Mouse (Mus musculus) kidney, postnatal 0 days (tissue): ENCODE results near the gene Gm4756. TPM values are rescaled to one million over a fixed set of nuclear protein-coding genes. Genes with fewer than 3 reads are reported as not detected.
A peak's percentile ranks its signal among the peaks of the same experiment; 100 is the strongest.

ENCODE experiments used
- ATAC-seq: fragments of 200-750 bp; cut with Nextera tagmentation; replicated peaks from 2 replicates; pipeline ENCODE4 v1.8.0; 2017; ENCODE audit warnings: low read depth, moderate number of reproducible peaks, moderate TSS enrichment, moderate library complexity; ENCODE audit not compliant: low FRiP score
- DNase-seq: peaks from one replicate; pipeline ENCODE4 v3.0.0-alpha.2; 2016; ENCODE audit warnings: low spot score
- H3K27ac ChIP-seq: fragments of 300-500 bp; sonication (generic); 2 replicates; pipeline ENCODE4 v1.5.1; 2014; ENCODE audit warnings: mild to moderate bottlenecking
- H3K27me3 ChIP-seq: fragments of 300-500 bp; sonication (generic); 2 replicates; pipeline ENCODE4 v1.6.1; 2014; ENCODE audit warnings: low read length, mixed read lengths; ENCODE audit not compliant: insufficient read depth
- H3K36me3 ChIP-seq: fragments of 300-500 bp; sonication (generic); 2 replicates; pipeline ENCODE4 v1.6.1; 2014; ENCODE audit warnings: low read length, mixed read lengths; ENCODE audit not compliant: insufficient read depth
- H3K4me1 ChIP-seq: fragments of 300-500 bp; sonication (generic); replicated peaks from 2 replicates; pipeline ENCODE4 v1.6.1; 2014; ENCODE audit warnings: antibody characterized with exemption, low read length, mixed read lengths; ENCODE audit not compliant: insufficient read depth
- H3K4me2 ChIP-seq: fragments of 300-500 bp; sonication (generic); 2 replicates; pipeline ENCODE4 v1.6.1; 2014; ENCODE audit warnings: mild to moderate bottlenecking, low read length, moderate library complexity, mixed read lengths
- H3K4me3 ChIP-seq: fragments of 300-500 bp; sonication (generic); replicated peaks from 2 replicates; pipeline ENCODE4 v1.5.1; 2014; ENCODE audit warnings: low read depth, low read length
- H3K9ac ChIP-seq: fragments of 300-500 bp; sonication (generic); 2 replicates; pipeline ENCODE4 v1.6.1; 2014; ENCODE audit warnings: low read depth, low read length
- H3K9me3 ChIP-seq: fragments of 300-500 bp; sonication (generic); replicated peaks from 2 replicates; pipeline ENCODE4 v1.6.1; 2016; ENCODE audit warnings: low read length, inconsistent platforms, mixed read lengths
- CTCF ChIP-seq: IDR thresholded peaks from 2 replicates; pipeline ENCODE4 v1.5.1; 2016; ENCODE audit warnings: antibody characterized with exemption, low read depth, mild to moderate bottlenecking, moderate library complexity
- WGBS: fragments of 180-500 bp; shearing (Covaris S2); extraction: QIAGEN DNeasy Blood & Tissue Kit; methylation state at CpG from one replicate; pipeline ENCODE4 v1.1.7; 2014; 5-methylcytosine and 5-hydroxymethylcytosine counted together
- polyA plus RNA-seq: library from polyadenylated mRNA; unstranded; fragments of >200 nt; fragmentation: Nextera tagmentation; extraction: Ambion mirVana; gene quantifications from 2 replicates; pipeline ENCODE4 v1.2.1, GENCODE M21; 2015

Gene Gm4756
- polyA plus RNA-seq, 1 experiment from 2014 or later = not detected

DNA sequence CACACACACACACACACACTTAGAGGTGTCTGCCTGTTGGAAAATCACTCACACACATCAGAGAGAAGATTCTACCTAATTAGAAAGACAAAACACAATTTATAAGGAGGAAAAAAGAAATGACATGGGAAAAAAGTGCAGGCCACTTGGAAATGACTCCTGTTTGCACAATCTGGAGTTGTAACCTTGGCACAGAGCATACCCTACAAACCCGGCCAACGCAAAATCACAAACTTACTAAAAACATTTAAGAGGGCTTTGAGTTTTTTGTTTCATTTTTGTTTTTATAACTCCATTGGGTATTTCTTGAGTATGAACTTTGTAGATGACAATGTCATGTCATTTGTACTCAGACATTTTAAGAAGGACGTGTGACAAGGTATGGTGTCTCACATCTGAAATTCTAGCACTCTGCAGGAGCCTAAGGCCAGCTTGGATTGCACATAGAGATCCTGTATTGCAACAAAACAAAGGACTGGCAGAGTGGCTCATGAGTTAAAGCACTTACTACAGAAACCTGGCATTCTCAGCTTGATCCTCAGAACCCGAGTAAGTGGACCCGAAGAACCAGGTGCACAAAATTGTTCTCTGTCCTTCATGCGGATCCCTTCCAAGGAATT, 22.2 kb upstream of the Gm4756 start:
- no peaks in the 10 kb centered on the region for H3K4me1 ChIP-seq
- no peak overlapping the region for H3K4me2 ChIP-seq
- DNase-seq (no peak), ATAC-seq (no peak)
- H3K9me3 ChIP-seq = no peaks in the 10 kb centered on the region
- no peak overlapping the region for H3K4me3 ChIP-seq
- no peaks in the 10 kb centered on the region for H3K36me3 ChIP-seq
- H3K9ac ChIP-seq = no peak overlapping the region
- no peaks in the 10 kb centered on the region for H3K27me3 ChIP-seq
- H3K27ac ChIP-seq = no peak overlapping the region
- no peak for TF ChIP-seq CTCF
- 91% methylated on average over 6 of the region's 6 CpGs for WGBS

DNA sequence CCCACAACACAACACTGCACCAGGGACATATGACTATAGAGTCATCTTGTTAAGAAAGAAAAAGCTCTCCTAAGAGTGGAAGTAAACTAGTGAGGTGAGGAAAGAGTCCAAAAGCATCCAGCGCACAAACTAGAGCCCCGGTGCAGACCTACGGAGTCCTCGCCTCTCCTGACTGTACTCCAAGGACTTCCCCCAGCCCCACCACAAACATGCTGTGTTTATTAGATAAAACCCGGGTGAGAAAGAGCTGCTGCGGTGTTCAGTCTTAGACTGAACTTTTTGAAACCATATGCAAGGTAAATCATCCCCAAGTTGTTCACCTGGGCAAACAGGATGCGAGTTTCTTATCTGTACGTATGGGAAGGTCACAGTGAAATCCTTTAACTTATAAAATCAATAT, 21.5 kb upstream of the Gm4756 start:
- Histone ChIP-seq H3K27ac (no peak overlapping the region), H3K4me1 (no peaks in the 10 kb centered on the region), H3K9ac (no peak overlapping the region), H3K9me3 (no peaks in the 10 kb centered on the region), H3K27me3 (no peaks in the 10 kb centered on the region), H3K4me3 (no peak overlapping the region), H3K36me3 (no peaks in the 10 kb centered on the region), H3K4me2 (no peak overlapping the region)
- WGBS = 85% methylated on average over 8 of the region's 8 CpGs
- ATAC-seq (no peak), DNase-seq (no peak)
- no peak for TF ChIP-seq CTCF

GRCm38 (mm10) chr12:72667868-72668469, 18.5 kb upstream of the Gm4756 start:
- DNase-seq (no peak), ATAC-seq (no peak)
- TF ChIP-seq CTCF = no peak
- Histone ChIP-seq H3K9ac (no peak overlapping the region), H3K9me3 (no peaks in the 10 kb centered on the region), H3K36me3 (no peaks in the 10 kb centered on the region), H3K4me3 (no peak overlapping the region), H3K4me2 (no peak overlapping the region), H3K4me1 (no peaks in the 10 kb centered on the region), H3K27me3 (no peaks in the 10 kb centered on the region), H3K27ac (no peak overlapping the region)
- 45% methylated on average over 10 of the region's 10 CpGs for WGBS

DNA sequence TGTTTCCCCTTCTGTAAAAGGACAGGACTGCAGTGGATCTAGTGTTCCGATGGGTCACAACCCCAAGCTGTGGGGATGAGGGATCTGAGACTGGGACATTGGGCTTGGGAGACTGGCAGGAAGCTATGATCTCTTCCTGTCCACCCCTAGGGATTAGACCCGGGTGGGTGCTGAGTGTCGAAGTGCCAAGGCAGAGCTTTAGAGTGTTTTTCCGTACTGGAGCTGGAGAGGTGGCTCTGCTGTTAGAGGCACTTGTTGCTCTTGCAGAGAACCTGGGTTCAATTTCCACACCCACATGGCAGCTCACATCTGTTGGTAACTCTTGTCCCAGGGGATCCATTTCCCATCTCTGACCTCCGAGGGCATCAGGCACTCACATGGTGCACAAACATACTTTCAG, 16.6 kb upstream of the Gm4756 start:
- Histone ChIP-seq H3K27me3 (no peaks in the 10 kb centered on the region), H3K4me1 (no peaks in the 10 kb centered on the region), H3K9ac (no peak overlapping the region), H3K27ac (no peak overlapping the region), H3K9me3 (no peaks in the 10 kb centered on the region), H3K36me3 (no peaks in the 10 kb centered on the region), H3K4me2 (no peak overlapping the region), H3K4me3 (no peak overlapping the region)
- WGBS = 81% methylated on average over 5 of the region's 5 CpGs
- DNase-seq (no peak), ATAC-seq (no peak)
- TF ChIP-seq CTCF = no peak

DNA sequence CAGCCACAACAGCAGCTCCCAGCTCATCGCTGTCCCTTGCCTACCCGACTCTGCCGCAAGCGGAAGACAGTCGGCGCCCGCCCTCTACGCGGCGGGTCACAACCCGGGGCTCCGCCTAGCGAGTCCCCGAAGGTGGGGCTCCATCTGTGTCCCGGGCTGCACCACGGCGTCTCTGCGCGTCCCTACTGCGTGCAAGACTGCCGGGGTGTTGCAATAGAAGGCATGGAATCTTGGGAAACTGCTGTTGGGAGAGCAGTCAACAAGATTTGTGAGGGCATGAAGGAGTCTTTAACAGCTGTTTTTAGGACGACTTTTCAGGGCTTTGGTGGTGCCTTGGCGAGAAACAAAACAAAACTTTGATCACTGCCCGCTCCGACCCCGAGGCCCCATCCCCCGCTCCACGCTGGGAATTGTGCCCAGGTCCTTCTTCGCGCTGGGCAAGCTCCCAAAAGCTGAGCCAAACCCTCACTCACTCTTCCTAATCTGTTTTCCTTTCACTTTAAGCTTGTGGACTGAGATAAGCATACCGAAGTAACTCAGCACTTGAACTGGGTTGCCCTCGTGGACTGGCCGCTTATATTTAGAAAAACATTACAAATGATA, 15.4 kb upstream of the Gm4756 start, which contains the start of gene Dhrs7:
Gene Dhrs7 (minus strand): TSS at position 175 of the 603 bp plus-strand sequence.
- Histone ChIP-seq H3K27ac (peak within 1 kb of the TSS; percentile 47), H3K9me3 (no peaks in the 10 kb centered on the region), H3K4me3 (peak within 1 kb of the TSS; percentile 42), H3K4me1 (no peaks in the 10 kb centered on the region), H3K36me3 (no peaks in the 10 kb centered on the region), H3K9ac (peak within 1 kb of the TSS; percentile 32), H3K27me3 (no peaks in the 10 kb centered on the region), H3K4me2 (peak within 1 kb of the TSS; percentile 89)
- ATAC-seq = peak; percentile 78
- peak; percentile 77 for DNase-seq
- 1% methylated on average over 33 of the region's 33 CpGs for WGBS
- peak; percentile 41 for TF ChIP-seq CTCF

DNA sequence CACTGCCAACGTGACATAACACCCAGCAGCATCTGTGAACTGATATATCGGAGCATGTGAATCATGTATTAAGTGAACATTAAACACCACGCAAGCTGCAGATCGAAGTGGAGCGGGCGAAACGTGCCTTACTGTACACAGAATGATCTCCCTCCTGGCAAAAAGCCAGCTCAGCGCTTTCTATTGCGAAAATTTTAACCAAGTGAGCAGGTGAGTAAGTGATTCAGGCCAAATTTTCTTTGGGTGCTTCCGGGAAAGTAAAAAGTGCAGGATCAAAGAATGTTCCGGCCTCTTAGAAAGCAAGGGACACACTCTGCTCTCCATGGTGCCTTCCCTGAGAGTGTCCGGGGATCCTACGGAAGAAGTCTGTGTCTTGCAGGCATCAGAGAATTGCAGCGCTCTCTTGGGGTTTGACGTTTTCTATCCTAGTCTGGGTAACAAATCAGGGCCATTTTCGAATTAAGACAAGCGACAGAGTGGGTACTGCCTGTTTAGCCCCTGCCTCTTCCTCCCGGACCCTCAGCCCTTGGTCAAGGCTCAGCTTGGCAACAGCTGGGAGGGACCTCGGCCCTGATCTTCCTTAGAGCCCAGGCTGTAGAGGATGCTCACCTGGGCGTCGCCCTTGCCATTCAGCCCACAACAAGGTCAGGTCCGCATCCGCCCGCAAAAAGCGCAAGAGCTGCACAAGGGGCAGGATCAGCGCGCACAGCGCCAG, 14.7 kb upstream of the Gm4756 start:
- DNase-seq = peak; percentile 19
- H3K4me2 ChIP-seq = peak overlapping the region; percentile 89
- peak; percentile 25; the same call in 1 of the 2 replicates for ATAC-seq
- WGBS = 7% methylated on average over 28 of the region's 28 CpGs
- TF ChIP-seq CTCF = no peak
- no peaks in the 10 kb centered on the region for H3K9me3 ChIP-seq
- peak overlapping the region; percentile 42 for H3K4me3 ChIP-seq
- peak overlapping the region; percentile 47 for H3K27ac ChIP-seq
- H3K36me3 ChIP-seq = no peaks in the 10 kb centered on the region
- H3K4me1 ChIP-seq = no peaks in the 10 kb centered on the region
- peak overlapping the region; percentile 32; the same call in 1 of the 2 replicates for H3K9ac ChIP-seq
- no peaks in the 10 kb centered on the region for H3K27me3 ChIP-seq
